Mouse (Mus musculus) forebrain, embryonic 16.5 days (tissue): ENCODE measurements around the gene Klc3. TPM values are rescaled to one million over a fixed set of nuclear protein-coding genes. Genes with fewer than 3 reads are reported as not detected.

ENCODE experiments used
- ATAC-seq: fragments of 200-750 bp; cut with Nextera tagmentation; 2 replicates; pipeline ENCODE4 v1.8.0; 2017; ENCODE audit warnings: mild to moderate bottlenecking, moderate library complexity
- H3K27ac ChIP-seq: fragments of 300-500 bp; sonication (generic); 2 replicates; pipeline ENCODE4 v1.5.1; 2014; ENCODE audit warnings: low read length, control low read depth
- H3K27me3 ChIP-seq: fragments of 300-500 bp; sonication (generic); replicated peaks from 2 replicates; pipeline ENCODE4 v1.6.1; 2014; ENCODE audit warnings: low read length; ENCODE audit not compliant: control insufficient read depth, insufficient read depth
- H3K36me3 ChIP-seq: fragments of 300-500 bp; sonication (generic); 2 replicates; pipeline ENCODE4 v1.6.1; 2014; ENCODE audit not compliant: control insufficient read depth, insufficient read depth
- H3K4me1 ChIP-seq: fragments of 300-500 bp; sonication (generic); replicated peaks from 2 replicates; pipeline ENCODE4 v1.6.1; 2014; ENCODE audit warnings: low read length; ENCODE audit not compliant: control insufficient read depth, insufficient read depth
- H3K4me2 ChIP-seq: fragments of 300-500 bp; sonication (generic); 2 replicates; pipeline ENCODE4 v1.6.1; 2014; ENCODE audit warnings: mild to moderate bottlenecking, low read length, control low read depth
- H3K4me3 ChIP-seq: fragments of 300-500 bp; sonication (generic); replicated peaks from 2 replicates; pipeline ENCODE4 v1.5.1; 2014; ENCODE audit warnings: mild to moderate bottlenecking, low read length, control low read depth
- H3K9ac ChIP-seq: fragments of 300-500 bp; sonication (generic); replicated peaks from 2 replicates; pipeline ENCODE4 v1.6.1; 2014; ENCODE audit warnings: low read depth, low read length, control low read depth
- H3K9me3 ChIP-seq: fragments of 300-500 bp; sonication (generic); 2 replicates; pipeline ENCODE4 v1.6.1; 2016; ENCODE audit warnings: low read length; ENCODE audit not compliant: control insufficient read depth
- WGBS: fragments of 180-500 bp; shearing (Covaris S2); extraction: QIAGEN DNeasy Blood & Tissue Kit; methylation state at CpG from one replicate; pipeline ENCODE4 v1.1.7; 2014; 5-methylcytosine and 5-hydroxymethylcytosine counted together
- polyA plus RNA-seq: library from polyadenylated mRNA; unstranded; fragments of >200 nt; fragmentation: Nextera tagmentation; extraction: Ambion mirVana; gene quantifications from 2 replicates; pipeline ENCODE4 v1.2.1, GENCODE M21; 2015

Gene Klc3
- polyA plus RNA-seq, 1 experiment from 2014 or later = 2.2 TPM

GRCm38 (mm10) chr7:19359299-19359891 lies 44.5 kb downstream of the Klc3 start, which contains the start of the genes Cd3eap and Ppp1r13l:
Cd3eap (minus strand) TSS chr7:19359483.
Ppp1r13l (plus strand) TSS chr7:19359749.
- peaks cover 29% of the 10 kb centered on the region for H3K4me1 ChIP-seq
- peak; percentile 85 for ATAC-seq
- peak within 1 kb of the TSS; percentile 52 for H3K9ac ChIP-seq
- peak within 1 kb of the TSS; percentile 49 for H3K4me3 ChIP-seq
- peak within 1 kb of the TSS; percentile 46 for H3K27ac ChIP-seq
- H3K27me3 ChIP-seq = no peaks in the 10 kb centered on the region; the same call in 1 of the 2 replicates
- H3K4me2 ChIP-seq = peak within 1 kb of the TSS; percentile 96
- under 1% methylated on average over 31 of the region's 31 CpGs for WGBS
- no peaks in the 10 kb centered on the region for H3K9me3 ChIP-seq
- H3K36me3 ChIP-seq = peaks cover 7% of the 10 kb centered on the region; the same call in 1 of the 2 replicates

- WGBS = 21% methylated on average over 13 of the region's 13 CpGs
- Histone ChIP-seq H3K9ac (peak overlapping the region; percentile 52), H3K4me3 (peak overlapping the region; percentile 49), H3K27ac (no peak overlapping the region), H3K4me2 (peak overlapping the region; percentile 96), H3K27me3 (no peaks in the 10 kb centered on the region; the same call in 1 of the 2 replicates), H3K9me3 (no peaks in the 10 kb centered on the region), H3K4me1 (peaks cover 29% of the 10 kb centered on the region), H3K36me3 (peaks cover 10% of the 10 kb centered on the region; the same call in 1 of the 2 replicates)
- no peak for ATAC-seq
Observed at GRCm38 (mm10) chr7:19358634-19359033, 45.3 kb downstream of the Klc3 start.

DNA sequence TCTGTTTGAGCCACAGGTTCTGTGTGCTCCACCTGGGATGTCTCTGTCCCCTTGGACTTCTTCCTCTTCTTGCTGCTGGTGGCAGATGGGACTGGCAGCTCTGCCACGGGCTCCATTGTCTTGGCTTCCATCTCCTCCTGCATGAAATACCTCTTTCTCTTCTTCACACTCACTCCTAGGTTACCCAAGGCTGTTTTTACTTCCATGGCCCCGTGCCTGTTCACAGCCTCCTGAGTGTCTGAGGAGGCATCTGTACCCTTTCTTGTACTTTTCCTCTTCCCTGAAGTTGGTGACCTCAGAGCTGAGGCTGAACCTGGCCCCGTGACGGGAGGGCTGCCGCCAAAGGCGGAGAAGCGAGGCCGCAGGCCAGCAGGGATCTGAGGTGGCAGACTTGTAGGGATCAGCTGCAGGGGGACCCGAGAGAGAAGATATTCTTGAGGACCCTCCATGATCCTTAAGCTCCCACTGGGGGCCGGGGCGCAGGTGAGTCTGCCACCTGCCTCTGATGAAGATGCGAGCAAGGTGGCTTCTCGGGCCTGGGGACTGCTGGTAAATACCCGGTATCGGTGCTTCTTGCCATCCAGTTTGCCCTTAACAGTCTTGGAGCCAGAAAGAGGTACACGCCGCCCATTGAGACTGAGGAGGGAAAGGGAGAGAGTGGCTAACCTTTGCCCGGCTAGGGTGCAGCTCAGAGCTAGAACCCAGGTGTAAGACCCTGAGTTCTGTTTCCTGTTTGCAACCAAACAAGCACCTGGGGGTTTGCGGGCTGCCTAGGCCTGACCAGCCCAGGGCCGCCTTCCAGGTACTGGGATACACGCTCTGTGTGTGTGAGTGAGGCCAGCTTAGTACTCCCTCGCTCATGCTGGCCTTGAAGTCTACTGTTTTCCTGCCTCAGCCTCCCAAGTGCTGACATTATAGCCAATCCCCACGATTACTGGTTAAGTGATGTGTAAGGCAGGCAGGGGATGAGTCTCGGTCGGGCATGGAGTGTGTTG lies 46.2 kb downstream of the Klc3 start:
- Histone ChIP-seq H3K9ac (no peak overlapping the region), H3K36me3 (peaks cover 12% of the 10 kb centered on the region; the same call in 1 of the 2 replicates), H3K4me2 (no peak overlapping the region), H3K9me3 (no peaks in the 10 kb centered on the region), H3K27ac (no peak overlapping the region), H3K4me3 (no peak overlapping the region), H3K4me1 (peaks cover 29% of the 10 kb centered on the region), H3K27me3 (no peaks in the 10 kb centered on the region; the same call in 1 of the 2 replicates)
- no peak for ATAC-seq
- 90% methylated on average over 25 of the region's 25 CpGs for whole genome bisulfite sequencing

GRCm38 (mm10) chr7:19356311-19356710 lies 47.6 kb downstream of the Klc3 start:
- Histone ChIP-seq H3K9ac (no peak overlapping the region), H3K27ac (no peak overlapping the region), H3K4me3 (no peak overlapping the region), H3K4me2 (no peak overlapping the region), H3K27me3 (no peaks in the 10 kb centered on the region), H3K4me1 (peaks cover 22% of the 10 kb centered on the region), H3K36me3 (peaks cover 16% of the 10 kb centered on the region; the same call in 1 of the 2 replicates), H3K9me3 (no peaks in the 10 kb centered on the region)
- no peak for ATAC-seq
- 81% methylated on average over 10 of the region's 10 CpGs for WGBS

DNA sequence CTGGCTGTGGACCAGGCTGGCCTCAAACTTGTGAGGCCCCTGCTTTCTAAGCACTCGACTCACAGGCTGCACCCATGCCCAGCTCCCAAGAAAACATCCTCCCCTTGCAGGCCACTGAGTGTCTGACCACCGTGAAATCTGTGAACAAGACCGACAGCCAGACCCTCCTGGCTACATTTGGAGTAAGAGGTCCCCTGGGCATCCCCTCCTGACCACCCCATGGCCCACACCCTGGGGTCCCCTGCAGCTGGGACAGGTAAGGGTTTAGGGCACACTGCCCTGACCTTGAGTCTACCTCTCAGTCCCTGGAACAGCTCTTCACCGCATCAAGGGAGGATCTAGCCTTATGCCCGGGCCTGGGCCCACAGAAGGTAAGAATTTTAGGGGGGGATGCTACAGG lies 48.9 kb downstream of the Klc3 start:
- Histone ChIP-seq H3K27ac (no peak overlapping the region), H3K9ac (no peak overlapping the region), H3K27me3 (no peaks in the 10 kb centered on the region), H3K36me3 (peaks cover 20% of the 10 kb centered on the region), H3K4me1 (peaks cover 11% of the 10 kb centered on the region), H3K4me3 (no peak overlapping the region), H3K9me3 (no peaks in the 10 kb centered on the region), H3K4me2 (no peak overlapping the region)
- ATAC-seq = no peak
- WGBS = 91% methylated on average over 5 of the region's 5 CpGs

DNA sequence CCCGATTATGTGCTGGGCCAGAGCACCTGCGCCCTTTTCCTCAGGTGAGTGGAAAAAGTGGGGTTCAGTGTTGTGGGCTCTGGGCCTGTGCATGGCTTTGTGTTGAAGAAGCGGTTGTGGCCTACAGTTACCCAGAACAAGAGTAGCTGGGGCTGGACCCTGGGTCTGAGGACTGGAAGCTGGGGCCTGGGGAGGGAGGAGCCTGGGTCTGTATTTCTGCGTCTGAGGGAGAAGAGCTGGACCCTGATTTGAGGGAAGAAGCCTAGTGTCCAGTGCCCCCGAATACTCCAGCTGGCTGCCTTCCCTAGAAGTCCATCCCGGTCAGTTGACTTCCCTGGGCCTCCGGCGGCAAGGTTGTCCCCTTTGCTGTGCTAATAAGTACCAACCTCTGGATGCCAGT lies 53.7 kb downstream of the Klc3 start:
- Histone ChIP-seq H3K9me3 (no peaks in the 10 kb centered on the region), H3K36me3 (peaks cover 19% of the 10 kb centered on the region), H3K9ac (no peak overlapping the region), H3K4me1 (peaks cover 9% of the 10 kb centered on the region), H3K27me3 (no peaks in the 10 kb centered on the region), H3K4me2 (no peak overlapping the region), H3K4me3 (no peak overlapping the region), H3K27ac (no peak overlapping the region)
- WGBS = 95% methylated on average over 8 of the region's 8 CpGs
- no peak for ATAC-seq

DNA sequence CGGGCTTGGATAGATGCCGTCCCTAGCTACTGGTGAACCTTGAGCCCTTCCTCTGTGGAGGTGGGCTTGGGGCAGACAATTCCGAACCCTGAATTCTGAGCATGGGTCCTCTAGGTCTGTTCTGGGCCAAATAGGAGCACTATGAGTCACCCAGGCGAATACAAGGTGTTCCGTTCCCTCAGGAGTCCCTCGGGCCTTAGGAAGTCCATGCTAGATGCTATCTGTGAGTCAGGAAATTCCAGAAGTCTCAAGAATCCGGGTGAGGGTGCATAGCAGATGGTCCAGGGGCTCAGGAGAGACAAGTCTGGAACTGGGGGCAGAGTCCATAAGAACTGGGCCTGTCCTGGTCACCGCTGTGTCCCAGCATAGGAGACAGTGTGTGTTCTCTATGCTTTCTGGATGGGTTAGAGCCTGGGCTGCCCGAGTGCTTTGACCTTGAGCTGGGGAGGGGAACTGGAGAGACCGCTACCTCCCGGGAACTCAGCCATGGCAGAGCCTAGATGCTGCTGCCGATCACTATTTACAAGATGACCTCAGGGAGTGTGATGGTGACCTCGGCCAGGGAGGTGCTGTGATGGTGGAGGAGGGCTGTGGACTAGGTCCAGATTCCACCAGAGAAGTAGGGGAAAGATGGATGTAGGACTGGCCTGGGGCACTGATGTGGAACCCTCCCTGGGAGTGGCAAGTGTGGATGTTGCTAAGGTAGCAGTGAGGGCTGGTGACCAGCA lies 54.6 kb downstream of the Klc3 start:
- Histone ChIP-seq H3K27ac (no peak overlapping the region), H3K36me3 (peaks cover 19% of the 10 kb centered on the region), H3K4me3 (no peak overlapping the region), H3K4me2 (no peak overlapping the region), H3K4me1 (peaks cover 14% of the 10 kb centered on the region), H3K9me3 (no peaks in the 10 kb centered on the region), H3K27me3 (no peaks in the 10 kb centered on the region), H3K9ac (no peak overlapping the region)
- WGBS = 90% methylated on average over 13 of the region's 13 CpGs
- ATAC-seq = no peak

GRCm38 (mm10) chr7:19344938-19345471 lies 58.9 kb downstream of the Klc3 start:
- under 1% methylated on average over 31 of the region's 31 CpGs for WGBS
- H3K4me2 ChIP-seq = peak overlapping the region; percentile 81
- ATAC-seq = peak; percentile 94

More at GRCm38 (mm10) chr7:19344938-19345471, 58.9 kb downstream of the Klc3 start:
- Histone ChIP-seq H3K4me3 (peak overlapping the region; percentile 59), H3K9me3 (no peaks in the 10 kb centered on the region), H3K4me1 (peaks cover 29% of the 10 kb centered on the region), H3K27ac (peak overlapping the region; percentile 89), H3K36me3 (peaks cover 6% of the 10 kb centered on the region; the same call in 1 of the 2 replicates), H3K27me3 (no peaks in the 10 kb centered on the region; the same call in 1 of the 2 replicates), H3K9ac (peak overlapping the region; percentile 69)
